Mouse (Mus musculus) thymus, adult 2 months (tissue): ENCODE data around the gene Enox1.

Experiments
- CTCF ChIP-seq: fragments of 200-500 bp; IDR thresholded peaks from 2 replicates; pipeline ENCODE4 v1.5.1; 2012; ENCODE audit warnings: mild to moderate bottlenecking, control low read depth, low read length, moderate library complexity, borderline replicate concordance; ENCODE audit not compliant: control insufficient read depth, poor library complexity, insufficient read depth; ENCODE audit errors: extremely low read depth
- POLR2A ChIP-seq: fragments of 200-500 bp; IDR thresholded peaks from 2 replicates; pipeline ENCODE4 v1.6.1; 2012; ENCODE audit warnings: mild to moderate bottlenecking, low read length, control low read depth, moderate library complexity; ENCODE audit not compliant: control insufficient read depth, poor library complexity, insufficient read depth; ENCODE audit errors: extremely low read depth

DNA sequence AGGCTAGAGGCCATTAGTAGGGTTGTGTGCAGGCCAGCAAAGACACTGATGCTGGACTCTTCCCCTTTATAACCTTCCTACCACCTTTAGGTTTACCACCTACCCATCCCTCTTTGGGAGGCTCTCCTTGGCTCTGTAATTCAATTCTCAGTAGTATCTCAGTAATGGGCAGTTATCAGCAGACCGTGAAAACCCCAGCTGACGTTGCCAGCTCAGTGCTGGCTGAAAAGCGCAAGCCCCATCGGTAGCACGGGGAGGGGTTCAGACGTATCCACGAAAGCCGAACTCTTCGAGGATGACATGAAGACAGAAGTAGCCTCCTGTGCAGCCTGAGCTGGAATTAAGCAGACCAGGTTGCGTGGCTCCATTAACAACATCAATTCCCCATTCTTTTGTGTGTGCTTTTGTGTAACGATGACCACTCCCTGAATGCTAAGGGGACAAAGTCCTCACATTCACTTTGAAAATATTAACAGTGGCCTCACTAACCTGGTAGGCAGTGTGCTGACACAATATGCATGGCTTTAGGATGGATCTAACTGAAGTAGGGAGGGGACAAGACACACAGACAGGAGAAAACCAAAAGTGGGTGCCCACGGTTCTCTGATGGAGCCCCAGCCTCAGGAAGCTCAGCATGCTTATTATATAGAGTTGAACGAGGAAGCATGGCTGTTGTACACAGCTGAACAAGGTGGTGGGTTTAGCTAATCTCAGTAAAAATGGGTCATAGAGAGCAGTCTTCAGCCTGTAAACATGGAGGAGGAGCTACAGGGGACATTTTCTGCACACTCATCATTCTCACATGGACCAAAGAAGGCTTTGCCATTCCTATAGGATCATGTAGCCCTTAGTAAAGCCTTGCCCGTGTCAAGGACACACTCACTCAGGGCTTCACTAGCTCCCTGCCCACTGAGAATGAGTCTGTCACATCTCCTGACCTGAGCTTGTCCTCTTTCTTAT lies 439.9 kb downstream of the Enox1 start:
- TF ChIP-seq CTCF (no peak), POLR2A (no peak)
